Mouse (Mus musculus) stomach, postnatal 0 days (tissue): Measurements from ENCODE around the gene Churc1.

ENCODE experiments used
- CTCF ChIP-seq: IDR thresholded peaks from 2 replicates; pipeline ENCODE4 v1.5.1; 2016; ENCODE audit warnings: antibody characterized with exemption, low read depth, mild to moderate bottlenecking, moderate library complexity
- EP300 ChIP-seq: optimal IDR thresholded peaks from 2 replicates; pipeline ENCODE3; 2016; ENCODE audit warnings: antibody characterized with exemption

- TF ChIP-seq CTCF (no peak), EP300 (no peak)
Observed at GRCm38 (mm10) chr12:76820615-76821014, 55.3 kb downstream of the Churc1 start.
